Mouse (Mus musculus) erythroblast, embryonic 14.5 days (primary cell): Measurements from ENCODE around the gene Slc25a47.

Experiments
- GATA1 ChIP-seq: IDR thresholded peaks from 2 replicates; pipeline ENCODE4 v1.6.1; 2012; ENCODE audit warnings: low read length, inconsistent platforms, mixed read lengths
- TAL1 ChIP-seq: IDR thresholded peaks from 3 replicates; pipeline ENCODE4 v1.6.1; 2012; ENCODE audit warnings: low read length, inconsistent platforms, mixed read lengths

GRCm38 (mm10) chr12:108865007-108865494 is 29.2 kb downstream of the Slc25a47 start:
- TF ChIP-seq TAL1, result no peak
- no peak for TF ChIP-seq GATA1
